Comparison of ENCODE assay signal across 12 mouse cellular contexts in genomic region chr14:79516243-79516610, GRCm38 (mm10). TPM values are rescaled to one million over a fixed set of nuclear protein-coding genes. Genes with fewer than 3 reads are reported as not detected.
DNase-seq lines count a peak whose midpoint lies in the region; ATAC-seq and TF ChIP-seq lines count a peak whose summit lies in the region.
"Had no signal": no experiment of that assay in that cellular context is flagged by ENCODE, and none has a peak within 500 bp of the region (broad histone marks: within the 10 kb centered on the region; RNA-seq: fewer than 3 reads in every experiment).

No protein-coding gene starts in this region.

- DNase-seq in heart, postnatal 0 days (ENCODE audit: low spot score) = peak; percentile 3
- no peak for DNase-seq in heart, postnatal 4 days
- peak; percentile 45 for DNase-seq in thymus, postnatal 0 days (ENCODE audit: low spot score)
- no peak for DNase-seq in thymus, adult 18-20 months
- no peak for DNase-seq in midbrain, embryonic 11.5 days (ENCODE audit: low spot score, missing footprints)
- no peak for DNase-seq in right cerebral cortex, adult 18-20 months
- DNase-seq: adrenal gland, adult 2 months; cerebellum, postnatal 10 days had no signal

- H3K27ac ChIP-seq in heart, postnatal 0 days (ENCODE audit: low read depth) = no peak overlapping the region
- peak overlapping the region; percentile 83 for H3K27ac ChIP-seq in intestine, postnatal 0 days (ENCODE audit: low read depth, low read length)
- H3K27ac ChIP-seq in stomach, embryonic 15.5 days = peak overlapping the region; percentile 88
- H3K27ac ChIP-seq in midbrain, embryonic 11.5 days (ENCODE audit: low read depth, low read length) = no peak overlapping the region
- H3K27ac ChIP-seq: hindbrain, postnatal 0 days; midbrain, embryonic 15.5 days had no signal

- H3K4me2 ChIP-seq in heart, postnatal 0 days (ENCODE audit: low read depth, low read length) = peak overlapping the region; percentile 7; the same call in 1 of the 2 replicates
- H3K4me2 ChIP-seq in intestine, postnatal 0 days (replicated peaks; ENCODE audit: low read depth) = peak overlapping the region; percentile 54
- peak overlapping the region; percentile 42 for H3K4me2 ChIP-seq in stomach, embryonic 15.5 days
- H3K4me2 ChIP-seq in midbrain, embryonic 11.5 days = no peak overlapping the region
- H3K4me2 ChIP-seq: midbrain, embryonic 15.5 days had no signal

- H3K27me3 ChIP-seq in heart, postnatal 0 days (ENCODE audit: control insufficient read depth, insufficient read depth, low read length) = no peaks in the 10 kb centered on the region
- H3K27me3 ChIP-seq in intestine, postnatal 0 days (replicated peaks; ENCODE audit: control insufficient read depth, insufficient read depth, low read length) = no peaks in the 10 kb centered on the region
- H3K27me3 ChIP-seq in stomach, embryonic 15.5 days (replicated peaks) = no peaks in the 10 kb centered on the region
- H3K27me3 ChIP-seq in midbrain, embryonic 11.5 days (ENCODE audit: control insufficient read depth, insufficient read depth, low read length) = no peaks in the 10 kb centered on the region
- H3K27me3 ChIP-seq: midbrain, embryonic 15.5 days had no signal

- WGBS in heart, postnatal 0 days = 78% methylated on average over 5 of the region's 5 CpGs
- WGBS in intestine, postnatal 0 days = 37% methylated on average over 5 of the region's 5 CpGs
- WGBS in stomach, embryonic 15.5 days = 68% methylated on average over 5 of the region's 5 CpGs
- 87% methylated on average over 5 of the region's 5 CpGs for WGBS in midbrain, embryonic 11.5 days

- peak overlapping the region; percentile 26; the same call in 1 of the 2 replicates for H3K4me3 ChIP-seq in heart, postnatal 0 days (ENCODE audit: low read depth, low read length)
- H3K4me3 ChIP-seq in intestine, postnatal 0 days (ENCODE audit: low read depth, low read length) = peak overlapping the region; percentile 31
- H3K4me3 ChIP-seq in stomach, embryonic 15.5 days (replicated peaks) = peak overlapping the region; percentile 37
- no peak overlapping the region for H3K4me3 ChIP-seq in midbrain, embryonic 11.5 days (ENCODE audit: low read depth, low read length)
- H3K4me3 ChIP-seq: midbrain, embryonic 15.5 days had no signal

- no peak overlapping the region for H3K9ac ChIP-seq in heart, postnatal 0 days (replicated peaks; ENCODE audit: low read depth, low read length)
- peak overlapping the region; percentile 38 for H3K9ac ChIP-seq in intestine, postnatal 0 days (ENCODE audit: low read depth, low read length)
- no peak overlapping the region for H3K9ac ChIP-seq in stomach, embryonic 15.5 days
- H3K9ac ChIP-seq in midbrain, embryonic 11.5 days (ENCODE audit: low read length) = no peak overlapping the region
- H3K9ac ChIP-seq: midbrain, embryonic 15.5 days had no signal

- ATAC-seq in heart, postnatal 0 days (ENCODE audit: insufficient read depth, low read depth) = no peak
- no peak for ATAC-seq in intestine, postnatal 0 days
- ATAC-seq in stomach, embryonic 15.5 days (ENCODE audit: insufficient read depth, low FRiP score, low read depth) = no peak
- ATAC-seq in midbrain, embryonic 11.5 days (ENCODE audit: low FRiP score) = no peak
- ATAC-seq: hindbrain, postnatal 0 days; midbrain, embryonic 15.5 days had no signal

- H3K9me3 ChIP-seq in heart, postnatal 0 days (replicated peaks; ENCODE audit: control insufficient read depth, low read length) = no peaks in the 10 kb centered on the region
- H3K9me3 ChIP-seq in intestine, postnatal 0 days (ENCODE audit: control insufficient read depth) = no peaks in the 10 kb centered on the region
- H3K9me3 ChIP-seq in stomach, embryonic 15.5 days = no peaks in the 10 kb centered on the region
- no peaks in the 10 kb centered on the region for H3K9me3 ChIP-seq in midbrain, embryonic 11.5 days (ENCODE audit: control insufficient read depth, low read length)
- H3K9me3 ChIP-seq: midbrain, embryonic 15.5 days had no signal

- TF ChIP-seq CTCF in heart, postnatal 0 days (IDR thresholded peaks at IDR 0.05; ENCODE audit: low read depth) = no peak
- TF ChIP-seq CTCF in intestine, postnatal 0 days (IDR thresholded peaks at IDR 0.05; ENCODE audit: low read depth) = no peak

- no peaks in the 10 kb centered on the region for H3K36me3 ChIP-seq in heart, postnatal 0 days (replicated peaks; ENCODE audit: control insufficient read depth, insufficient read depth, low read length)
- H3K36me3 ChIP-seq in intestine, postnatal 0 days (ENCODE audit: control insufficient read depth, insufficient read depth) = no peaks in the 10 kb centered on the region
- no peaks in the 10 kb centered on the region for H3K36me3 ChIP-seq in stomach, embryonic 15.5 days
- H3K36me3 ChIP-seq in midbrain, embryonic 11.5 days (ENCODE audit: control insufficient read depth, insufficient read depth, low read length) = no peaks in the 10 kb centered on the region
- H3K36me3 ChIP-seq: midbrain, embryonic 15.5 days had no signal

- H3K4me1 ChIP-seq in heart, postnatal 0 days (ENCODE audit: control insufficient read depth, insufficient read depth) = peaks cover 12% of the 10 kb centered on the region; the same call in 1 of the 2 replicates
- H3K4me1 ChIP-seq in intestine, postnatal 0 days (replicated peaks; ENCODE audit: control insufficient read depth, insufficient read depth, low read length) = 0 out of 2 replicates have a peak, but pooled peaks cover 6% of the 10 kb centered on the region
- H3K4me1 ChIP-seq in stomach, embryonic 15.5 days = 0 out of 2 replicates have a peak, but pooled peaks cover 1% of the 10 kb centered on the region
- no peaks in the 10 kb centered on the region for H3K4me1 ChIP-seq in midbrain, embryonic 11.5 days (ENCODE audit: control insufficient read depth, insufficient read depth, low read length)
- H3K4me1 ChIP-seq: midbrain, embryonic 15.5 days had no signal

- TF ChIP-seq EP300 in heart, postnatal 0 days (IDR thresholded peaks at IDR 0.05; ENCODE audit: low read depth) = no peak

RNA-seq across cellular contexts. Expression of gene Wbp4, which starts 34.9 kb away (rescaled TPM):
- 9.5 and 10.0 TPM in 2 replicates for total RNA-seq in heart, postnatal 0 days (2014; rRNA removed; ENCODE audit: low replicate concordance)
- 26.6 and 27.2 TPM in 2 replicates for polyA plus RNA-seq in heart, postnatal 0 days (2015; fragmentation: Nextera tagmentation; extraction: Ambion mirVana)
- 10 to 100 TPM; 24.7 to 25.8 TPM for total RNA-seq in heart, postnatal 4 days (2021)
- polyA plus RNA-seq in thymus, postnatal 0 days (2015; fragmentation: Nextera tagmentation; extraction: Ambion mirVana) = 45.7 and 49.9 TPM in 2 replicates
- polyA plus RNA-seq in intestine, postnatal 0 days (2015; fragmentation: Nextera tagmentation; extraction: Ambion mirVana) = 29.8 and 31.0 TPM in 2 replicates
- 41.0 and 41.5 TPM in 2 replicates for polyA plus RNA-seq in stomach, embryonic 15.5 days (2015; fragmentation: Nextera tagmentation; extraction: Ambion mirVana)
- 61.1 and 62.4 TPM in 2 replicates for polyA plus RNA-seq in midbrain, embryonic 11.5 days (2014; fragmentation: Nextera tagmentation; extraction: Ambion mirVana)

RNA-seq across cellular contexts. Expression of gene Elf1, which starts 35.2 kb away (rescaled TPM):
- total RNA-seq in heart, postnatal 0 days (2014; rRNA removed; ENCODE audit: low replicate concordance) = 11.0 and 13.2 TPM in 2 replicates
- polyA plus RNA-seq in heart, postnatal 0 days (2015; fragmentation: Nextera tagmentation; extraction: Ambion mirVana) = 7.0 and 7.4 TPM in 2 replicates
- 10 to 100 TPM; 20.3 to 22.5 TPM for total RNA-seq in heart, postnatal 4 days (2021)
- polyA plus RNA-seq in thymus, postnatal 0 days (2015; fragmentation: Nextera tagmentation; extraction: Ambion mirVana) = 86.6 and 108 TPM in 2 replicates
- polyA plus RNA-seq in intestine, postnatal 0 days (2015; fragmentation: Nextera tagmentation; extraction: Ambion mirVana) = 19.2 and 20.0 TPM in 2 replicates
- polyA plus RNA-seq in stomach, embryonic 15.5 days (2015; fragmentation: Nextera tagmentation; extraction: Ambion mirVana) = 25.1 and 26.1 TPM in 2 replicates
- 5.9 and 8.3 TPM in 2 replicates for polyA plus RNA-seq in midbrain, embryonic 11.5 days (2014; fragmentation: Nextera tagmentation; extraction: Ambion mirVana)

Comparison
In these comparisons a context has a peak if more than half of its experiments do, and no peak if none do; other contexts are left out.
1. DNase-seq: peak in heart, postnatal 0 days (single experiment) and thymus, postnatal 0 days (single experiment); none in heart, postnatal 4 days (single experiment), thymus, adult 18-20 months (0 of 2), midbrain, embryonic 11.5 days (single experiment) and right cerebral cortex, adult 18-20 months (single experiment).
2. H3K27ac ChIP-seq: peak in intestine, postnatal 0 days (single experiment) and stomach, embryonic 15.5 days (single experiment); none in heart, postnatal 0 days (single experiment) and midbrain, embryonic 11.5 days (single experiment).